Mouse (Mus musculus): ENCODE results near the gene Piezo1.

DNA sequence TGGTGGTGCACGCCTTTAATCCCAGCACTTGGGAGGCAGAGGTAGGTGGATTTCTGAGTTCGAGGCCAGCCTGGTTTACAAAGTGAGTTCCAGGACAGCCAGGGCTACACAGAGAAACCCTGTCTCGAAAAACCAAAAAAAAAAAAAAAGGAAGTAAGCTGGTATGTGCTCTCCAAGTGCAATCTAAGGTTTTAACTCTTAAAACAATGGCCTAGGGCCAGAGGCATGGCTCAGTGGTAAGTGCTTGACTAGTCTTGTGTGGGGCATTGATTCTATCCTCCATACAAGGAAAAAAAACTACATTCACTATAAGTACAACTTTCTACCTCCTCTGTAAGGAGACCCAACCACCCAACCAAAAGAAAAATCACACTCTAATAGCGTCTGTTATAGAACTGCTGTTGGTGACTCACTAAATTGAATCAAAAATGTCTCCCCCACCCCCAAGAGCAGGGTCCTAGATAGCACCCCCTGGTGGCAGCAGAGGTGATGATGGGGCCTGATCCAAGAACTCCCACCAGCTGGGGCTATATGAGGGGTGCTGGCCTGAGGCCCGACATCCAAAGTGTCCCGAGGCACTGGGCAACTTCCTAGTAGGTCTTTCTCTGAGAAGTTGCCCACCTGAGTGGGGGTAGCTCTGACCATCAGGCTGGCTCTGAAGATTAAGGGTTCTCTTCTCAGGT, 91.8 kb downstream of the Piezo1 start:
- TF ChIP-seq CTCF (IDR thresholded peaks at IDR 0.05; ENCODE audit: low read depth, low read length) (no peak), POLR2A (IDR thresholded peaks at IDR 0.05; ENCODE audit: borderline replicate concordance, low read depth, low read length) (no peak)

All from bone marrow macrophage, adult 2 months (primary cell).